Mouse (Mus musculus) neural tube, embryonic 11.5 days (tissue): ENCODE data around the gene Olfr764-ps1. TPM values are rescaled to one million over a fixed set of nuclear protein-coding genes. Genes with fewer than 3 reads are reported as not detected.

Source experiments
- polyA plus RNA-seq: library from polyadenylated mRNA; unstranded; fragments of >200 nt; fragmentation: Nextera tagmentation; extraction: Ambion mirVana; gene quantifications from 2 replicates; pipeline ENCODE4 v1.2.1, GENCODE M21; 2014

Gene Olfr764-ps1
- polyA plus RNA-seq, 1 experiment from 2014 or later, result not detected

Other genes starting within 250 kb of the Olfr764-ps1 start
- 0.32 and 0.41 TPM in 2 replicates for gene Mmp19, start 249.0 kb downstream of the Olfr764-ps1 start, polyA plus RNA-seq
- gene Dnajc14, start 235.8 kb downstream of the Olfr764-ps1 start, polyA plus RNA-seq, result 39.3 and 42.8 TPM in 2 replicates
- 16.7 and 16.9 TPM in 2 replicates for gene Tmem198b, start 235.5 kb downstream of the Olfr764-ps1 start, polyA plus RNA-seq
- gene Sarnp, start 222.6 kb downstream of the Olfr764-ps1 start, polyA plus RNA-seq, result 233 and 234 TPM in 2 replicates
- 59.2 and 64.6 TPM in 2 replicates for gene Ormdl2, start 218.3 kb downstream of the Olfr764-ps1 start, polyA plus RNA-seq
- gene Gdf11, start 148.2 kb downstream of the Olfr764-ps1 start, polyA plus RNA-seq, result 16.4 and 17.7 TPM in 2 replicates
- 192 and 208 TPM in 2 replicates for gene Cd63, start 138.9 kb downstream of the Olfr764-ps1 start, polyA plus RNA-seq
- gene Rdh5, start 117.0 kb downstream of the Olfr764-ps1 start, polyA plus RNA-seq, result 10.7 and 11.2 TPM in 2 replicates
- 215 and 227 TPM in 2 replicates for gene Bloc1s1, start 115.9 kb downstream of the Olfr764-ps1 start, polyA plus RNA-seq
- 4.2 and 4.5 TPM in 2 replicates for gene Itga7, start 106.1 kb downstream of the Olfr764-ps1 start, polyA plus RNA-seq
- not detected in 2 replicates for gene Mettl7b, start 78.9 kb downstream of the Olfr764-ps1 start, polyA plus RNA-seq
- gene Olfr9, start 50.5 kb downstream of the Olfr764-ps1 start, polyA plus RNA-seq, result not detected in 2 replicates
- not detected in 2 replicates for gene Olfr763, start 29.1 kb downstream of the Olfr764-ps1 start, polyA plus RNA-seq
- gene Olfr765, start 10.1 kb upstream of the Olfr764-ps1 start, polyA plus RNA-seq, result not detected in 2 replicates
- not detected in 2 replicates for gene Olfr766-ps1, start 29.1 kb upstream of the Olfr764-ps1 start, polyA plus RNA-seq
- not detected in 2 replicates for gene Olfr767, start 43.0 kb upstream of the Olfr764-ps1 start, polyA plus RNA-seq
- not detected in 2 replicates for gene Olfr768, start 59.5 kb upstream of the Olfr764-ps1 start, polyA plus RNA-seq
- not detected in 2 replicates for gene Olfr769, start 78.0 kb upstream of the Olfr764-ps1 start, polyA plus RNA-seq
- not detected in 2 replicates for gene Olfr770, start 99.1 kb upstream of the Olfr764-ps1 start, polyA plus RNA-seq
- not detected in 2 replicates for gene Olfr771, start 124.9 kb upstream of the Olfr764-ps1 start, polyA plus RNA-seq
- not detected in 2 replicates for gene Olfr772, start 138.0 kb upstream of the Olfr764-ps1 start, polyA plus RNA-seq
- not detected in 2 replicates for gene Olfr773, start 147.5 kb upstream of the Olfr764-ps1 start, polyA plus RNA-seq
- gene Olfr774, start 196.3 kb upstream of the Olfr764-ps1 start, polyA plus RNA-seq, result not detected in 2 replicates
- gene Olfr775, start 208.5 kb upstream of the Olfr764-ps1 start, polyA plus RNA-seq, result not detected in 2 replicates
- gene Olfr776, start 219.2 kb upstream of the Olfr764-ps1 start, polyA plus RNA-seq, result not detected in 2 replicates
- not detected in 2 replicates for gene Olfr777, start 231.6 kb upstream of the Olfr764-ps1 start, polyA plus RNA-seq